In the genomic region with DNA sequence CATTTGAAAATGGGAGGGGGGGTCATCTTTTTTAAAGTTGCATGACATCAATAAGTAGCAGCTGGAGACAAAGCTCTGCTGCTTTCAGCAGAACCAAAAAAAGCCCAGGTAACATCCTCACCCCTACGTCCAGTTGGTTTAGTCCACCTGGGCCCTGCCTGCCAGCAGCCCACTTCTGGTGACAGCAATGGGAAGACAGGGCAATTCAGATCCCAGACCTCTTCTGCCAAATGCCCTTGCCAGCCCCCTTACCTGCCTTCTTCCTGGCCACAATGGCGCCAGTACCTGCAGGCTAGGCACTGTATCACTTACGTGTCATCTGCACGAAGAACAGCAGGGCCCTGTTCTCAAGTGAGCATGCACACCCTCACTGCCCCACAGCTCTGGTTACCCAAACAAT, we compare ENCODE assay signal across 10 mouse cellular contexts. TPM values are rescaled to one million over a fixed set of nuclear protein-coding genes. Genes with fewer than 3 reads are reported as not detected.
A peak's percentile ranks its signal among the peaks of the same experiment; 100 is the strongest.
DNase-seq lines count a peak whose midpoint lies in the region; ATAC-seq and TF ChIP-seq lines count a peak whose summit lies in the region.
"Had no signal": no experiment of that assay in that cellular context is flagged by ENCODE, and none has a peak within 500 bp of the region (broad histone marks: within the 10 kb centered on the region; RNA-seq: fewer than 3 reads in every experiment).

No protein-coding gene starts in this region.

- no peaks in the 10 kb centered on the region for H3K9me3 ChIP-seq in hindbrain, embryonic 12.5 days (replicated peaks)
- H3K9me3 ChIP-seq in hindbrain, embryonic 11.5 days (ENCODE audit: control insufficient read depth, low read length), result no peaks in the 10 kb centered on the region
- no peaks in the 10 kb centered on the region for H3K9me3 ChIP-seq in ES-E14 (ENCODE audit: control insufficient read depth, insufficient read depth, low read depth, low read length)
- H3K9me3 ChIP-seq in limb, embryonic 13.5 days, result no peaks in the 10 kb centered on the region

- 0 out of 2 replicates have a peak, but pooled peaks cover 3% of the 10 kb centered on the region for H3K27me3 ChIP-seq in hindbrain, embryonic 12.5 days
- H3K27me3 ChIP-seq in hindbrain, embryonic 11.5 days (ENCODE audit: control insufficient read depth, insufficient read depth, low read length), result no peaks in the 10 kb centered on the region
- no peaks in the 10 kb centered on the region for H3K27me3 ChIP-seq in limb, embryonic 13.5 days

- no peak for ATAC-seq in hindbrain, embryonic 12.5 days (ENCODE audit: low FRiP score)
- no peak for ATAC-seq in hindbrain, embryonic 11.5 days (ENCODE audit: low FRiP score)
- ATAC-seq in limb, embryonic 13.5 days (ENCODE audit: low FRiP score, low read depth), result no peak

- in situ Hi-C loops in ES-E14 (cut with MboI; ENCODE audit: low sequenced_read_pairs in 2 of 2, unreplicated experiment in 2 of 2), result no loop called here

- no peaks in the 10 kb centered on the region for H3K36me3 ChIP-seq in hindbrain, embryonic 12.5 days
- H3K36me3 ChIP-seq in hindbrain, embryonic 11.5 days (ENCODE audit: control insufficient read depth, insufficient read depth, low read length), result no peaks in the 10 kb centered on the region
- peaks cover 11% of the 10 kb centered on the region; the same call in 1 of the 2 replicates for H3K36me3 ChIP-seq in ES-E14 (ENCODE audit: control insufficient read depth, insufficient read depth, low read length, poor library complexity, severe bottlenecking)
- peaks cover 6% of the 10 kb centered on the region for H3K36me3 ChIP-seq in limb, embryonic 13.5 days

- no peak for DNase-seq in hindbrain, embryonic 11.5 days (ENCODE audit: low spot score)
- no peak for DNase-seq in ES-E14 (ENCODE audit: low read depth, low spot score)
- peak; percentile 76 for DNase-seq in cerebellum, adult 8-10 months
- DNase-seq in frontal cortex, adult 2 months (ENCODE audit: extremely low spot score in 1 of 2, low spot score in 1 of 2), result no peak
- DNase-seq in urinary bladder, adult 2 months (ENCODE audit: low spot score), result no peak
- DNase-seq in gastrocnemius, postnatal 25 days, result no peak
- DNase-seq: gastrocnemius, postnatal 10 days; spleen, adult 18-20 months had no signal

- WGBS in hindbrain, embryonic 12.5 days, result 82% methylated on average over 4 of the region's 4 CpGs
- 80% methylated on average over 4 of the region's 4 CpGs for WGBS in hindbrain, embryonic 11.5 days
- 74% methylated on average over 4 of the region's 4 CpGs for WGBS in limb, embryonic 13.5 days

- peak overlapping the region; percentile 97; the same call in 1 of the 2 replicates for H3K4me2 ChIP-seq in hindbrain, embryonic 12.5 days (replicated peaks)
- no peak overlapping the region for H3K4me2 ChIP-seq in hindbrain, embryonic 11.5 days (replicated peaks; ENCODE audit: low read depth, low read length)
- peak overlapping the region; percentile 89 for H3K4me2 ChIP-seq in limb, embryonic 13.5 days (replicated peaks)

- no peak overlapping the region for H3K27ac ChIP-seq in hindbrain, embryonic 12.5 days
- H3K27ac ChIP-seq in hindbrain, embryonic 11.5 days (ENCODE audit: low read depth, low read length), result no peak overlapping the region
- H3K27ac ChIP-seq in ES-E14 (ENCODE audit: insufficient read depth, low read depth, low read length, poor library complexity, severe bottlenecking), result peak overlapping the region; percentile 38; the same call in 1 of the 2 replicates
- peak overlapping the region; percentile 77; the same call in 1 of the 2 replicates for H3K27ac ChIP-seq in limb, embryonic 13.5 days

- H3K9ac ChIP-seq in hindbrain, embryonic 12.5 days, result no peak overlapping the region
- H3K9ac ChIP-seq in hindbrain, embryonic 11.5 days (ENCODE audit: low read depth, low read length), result no peak overlapping the region
- no peak overlapping the region for H3K9ac ChIP-seq in ES-E14 (ENCODE audit: insufficient read depth, low read depth, low read length, poor library complexity, severe bottlenecking)
- H3K9ac ChIP-seq in limb, embryonic 13.5 days, result peak overlapping the region; percentile 93

- H3K4me1 ChIP-seq in hindbrain, embryonic 12.5 days, result peaks cover 18% of the 10 kb centered on the region
- H3K4me1 ChIP-seq in hindbrain, embryonic 11.5 days (replicated peaks; ENCODE audit: control insufficient read depth, insufficient read depth, low read length), result no peaks in the 10 kb centered on the region; the same call in none of the 2 replicates
- H3K4me1 ChIP-seq in ES-E14 (ENCODE audit: control insufficient read depth in 2 of 2, insufficient read depth in 2 of 2, low read length in 2 of 2, poor library complexity in 1 of 2), result peaks cover 4 to 19% of the 10 kb centered on the region in 2 experiments
- H3K4me1 ChIP-seq in limb, embryonic 13.5 days, result peaks cover 33% of the 10 kb centered on the region

- H3K4me3 ChIP-seq in hindbrain, embryonic 12.5 days, result no peak overlapping the region
- no peak overlapping the region for H3K4me3 ChIP-seq in hindbrain, embryonic 11.5 days (ENCODE audit: low read depth, low read length)
- peak overlapping the region in 1 of 2 experiments; percentile 93; a peak in 1 of 4 replicates for H3K4me3 ChIP-seq in ES-E14 (ENCODE audit: insufficient read depth in 1 of 2, low read depth in 1 of 2, low read length in 2 of 2, poor library complexity in 1 of 2, severe bottlenecking in 1 of 2)
- peak overlapping the region; percentile 85 for H3K4me3 ChIP-seq in limb, embryonic 13.5 days

TF ChIP-seq in ES-E14, 5 proteins besides CTCF, POLR2A, EP300 and RAD21:
- TF ChIP-seq MAFK (IDR thresholded peaks at IDR 0.05; ENCODE audit: insufficient read depth, low read depth, low read length), result no peak

RNA-seq across cellular contexts. Expression of a gene that starts 2.3 kb away (rescaled TPM):
- polyA plus RNA-seq in hindbrain, embryonic 12.5 days (2016; fragmentation: Nextera tagmentation; extraction: Ambion mirVana), result 30.3 and 37.4 TPM in 2 replicates
- polyA plus RNA-seq in hindbrain, embryonic 11.5 days (2014; fragmentation: Nextera tagmentation; extraction: Ambion mirVana), result 27.9 and 28.7 TPM in 2 replicates
- 87.1 and 95.0 TPM in 2 replicates for total RNA-seq in ES-E14 (2012; rRNA removed)
- polyA plus RNA-seq in limb, embryonic 13.5 days (2015; fragmentation: Nextera tagmentation; extraction: Ambion mirVana), result 38.4 and 42.2 TPM in 2 replicates
- 10.8 and 12.8 TPM in 2 replicates for polyA plus RNA-seq in frontal cortex, adult 2 months (2012; rRNA removed)
- 15.9 and 17.9 TPM in 2 replicates for polyA plus RNA-seq in urinary bladder, adult 2 months (2012; rRNA removed)
- 1 to 10 TPM; 4.0 to 4.3 TPM for total RNA-seq in gastrocnemius, postnatal 25 days (2021)

Comparison
In these comparisons a context has a peak if more than half of its experiments do, and no peak if none do; other contexts are left out.
1. H3K27ac ChIP-seq: peak in ES-E14 (single experiment) and limb, embryonic 13.5 days (single experiment); none in hindbrain, embryonic 12.5 days (single experiment) and hindbrain, embryonic 11.5 days (single experiment).